Mouse (Mus musculus) testis, adult 2 months (tissue): ENCODE data around the gene Adam15.

Experiments used
- CTCF ChIP-seq: fragments of 200-500 bp; IDR thresholded peaks from 2 replicates; pipeline ENCODE4 v1.5.1; 2012; ENCODE audit warnings: low read depth, mild to moderate bottlenecking, inconsistent platforms, low read length, moderate library complexity; ENCODE audit not compliant: control insufficient read depth, insufficient read depth, insufficient replicate concordance
- POLR2A ChIP-seq: fragments of 200-500 bp; IDR thresholded peaks from 2 replicates; pipeline ENCODE4 v1.6.1; 2012; ENCODE audit warnings: low read depth, mild to moderate bottlenecking, inconsistent platforms, low read length, moderate library complexity; ENCODE audit not compliant: control insufficient read depth

- no peak for TF ChIP-seq CTCF
- no peak for TF ChIP-seq POLR2A
Observed at GRCm38 (mm10) chr3:89351271-89351670, 1.5 kb upstream of the Adam15 start.
